Mouse (Mus musculus) heart, embryonic 11.5 days (tissue): ENCODE measurements around the gene Bri3bp. TPM values are rescaled to one million over a fixed set of nuclear protein-coding genes. Genes with fewer than 3 reads are reported as not detected.

Source experiments
- ATAC-seq: fragments of 200-750 bp; cut with Nextera tagmentation; replicated peaks from 2 replicates; pipeline ENCODE4 v1.8.0; 2017; ENCODE audit warnings: moderate library complexity; ENCODE audit not compliant: insufficient number of reproducible peaks, low FRiP score, low TSS enrichment
- H3K27ac ChIP-seq: fragments of 300-500 bp; sonication (generic); 2 replicates; pipeline ENCODE4 v1.5.1; 2014; ENCODE audit warnings: mild to moderate bottlenecking, low read depth, low read length
- H3K27me3 ChIP-seq: fragments of 300-500 bp; sonication (generic); 2 replicates; pipeline ENCODE4 v1.6.1; 2014; ENCODE audit warnings: mild to moderate bottlenecking, low read length, mixed read lengths; ENCODE audit not compliant: control insufficient read depth, insufficient read depth
- H3K36me3 ChIP-seq: fragments of 300-500 bp; sonication (generic); 2 replicates; pipeline ENCODE4 v1.6.1; 2014; ENCODE audit warnings: mild to moderate bottlenecking, low read length, moderate library complexity, mixed read lengths; ENCODE audit not compliant: control insufficient read depth, insufficient read depth
- H3K4me1 ChIP-seq: fragments of 300-500 bp; sonication (generic); 2 replicates; pipeline ENCODE4 v1.6.1; 2014; ENCODE audit warnings: low read length; ENCODE audit not compliant: control insufficient read depth, insufficient read depth
- H3K4me2 ChIP-seq: fragments of 300-500 bp; sonication (generic); 2 replicates; pipeline ENCODE4 v1.6.1; 2014; ENCODE audit warnings: mild to moderate bottlenecking, moderate library complexity
- H3K4me3 ChIP-seq: fragments of 300-500 bp; sonication (generic); 2 replicates; pipeline ENCODE4 v1.5.1; 2014; ENCODE audit warnings: low read depth, low read length
- H3K9ac ChIP-seq: fragments of 300-500 bp; sonication (generic); 2 replicates; pipeline ENCODE4 v1.6.1; 2014; ENCODE audit warnings: mild to moderate bottlenecking, low read depth, low read length, moderate library complexity
- H3K9me3 ChIP-seq: fragments of 300-500 bp; sonication (generic); replicated peaks from 2 replicates; pipeline ENCODE4 v1.6.1; 2016; ENCODE audit warnings: low read length; ENCODE audit not compliant: control insufficient read depth
- WGBS: fragments of 180-500 bp; shearing (Covaris S2); extraction: QIAGEN DNeasy Blood & Tissue Kit; methylation state at CpG from one replicate; pipeline ENCODE4 v1.1.7; 2014; ENCODE audit not compliant: insufficient replicate concordance; 5-methylcytosine and 5-hydroxymethylcytosine counted together
- microRNA-seq: library from miRNA; unstranded; fragments of <30 nt; microRNA quantifications from one replicate; pipeline ENCODE4, GENCODE M21; 2016; ENCODE audit warnings: borderline number of aligned reads
- polyA plus RNA-seq: library from polyadenylated mRNA; unstranded; fragments of >200 nt; fragmentation: Nextera tagmentation; extraction: Ambion mirVana; gene quantifications from 2 replicates; pipeline ENCODE4 v1.2.1, GENCODE M21; 2014

Gene Bri3bp
- polyA plus RNA-seq, 1 experiment from 2014 or later, result 32.7 TPM

DNA sequence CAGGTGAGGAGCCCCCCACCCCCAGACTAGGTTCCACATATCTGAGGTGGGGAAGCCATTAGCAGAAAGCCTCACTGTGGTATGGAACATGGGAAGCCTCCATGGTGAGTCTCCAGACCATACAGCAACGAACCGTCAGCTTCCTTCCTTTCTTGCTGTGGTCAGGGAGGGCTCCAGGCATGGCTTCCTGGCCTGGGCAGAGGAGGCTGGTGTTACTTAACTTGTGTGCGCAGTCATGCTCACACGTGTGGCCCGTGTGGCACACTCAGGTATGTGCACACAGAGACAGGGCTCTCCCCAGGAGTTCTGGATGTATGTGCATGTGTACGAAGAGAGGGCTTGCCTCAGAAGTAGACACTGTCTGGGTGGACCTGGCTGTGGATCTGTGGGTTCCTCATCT, 62.3 kb downstream of the Bri3bp start:
- Histone ChIP-seq H3K27me3 (no peaks in the 10 kb centered on the region), H3K4me3 (no peak overlapping the region), H3K27ac (no peak overlapping the region), H3K4me2 (no peak overlapping the region), H3K4me1 (no peaks in the 10 kb centered on the region), H3K36me3 (0 out of 2 replicates have a peak, but pooled peaks cover 5% of the 10 kb centered on the region), H3K9ac (no peak overlapping the region), H3K9me3 (no peaks in the 10 kb centered on the region; the same call in 1 of the 2 replicates)
- ATAC-seq, result no peak
- 84% methylated on average over 6 of the region's 6 CpGs for WGBS

DNA sequence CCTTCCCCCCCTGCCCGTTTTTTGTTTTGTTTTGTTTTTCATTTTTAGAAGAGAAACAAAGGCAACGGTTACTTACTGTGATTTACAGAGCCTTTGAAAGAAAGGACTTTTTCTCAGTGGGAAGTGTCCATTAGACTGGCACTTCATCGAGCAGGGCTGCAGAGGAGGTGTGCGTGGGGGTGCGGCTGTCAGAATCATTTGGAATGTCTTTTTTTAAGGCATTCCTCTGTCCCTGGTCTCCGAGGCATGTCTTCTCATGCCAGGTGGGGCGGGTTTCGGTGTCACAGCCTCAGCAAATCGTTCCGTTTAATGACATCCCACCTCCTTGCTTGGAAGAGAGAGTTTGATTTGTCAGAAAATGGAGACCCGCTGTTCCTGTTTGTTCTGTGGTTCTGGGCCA, 63.3 kb downstream of the Bri3bp start:
- no peak for ATAC-seq
- WGBS, result 77% methylated on average over 11 of the region's 11 CpGs
- H3K4me1 ChIP-seq, result no peaks in the 10 kb centered on the region

DNA sequence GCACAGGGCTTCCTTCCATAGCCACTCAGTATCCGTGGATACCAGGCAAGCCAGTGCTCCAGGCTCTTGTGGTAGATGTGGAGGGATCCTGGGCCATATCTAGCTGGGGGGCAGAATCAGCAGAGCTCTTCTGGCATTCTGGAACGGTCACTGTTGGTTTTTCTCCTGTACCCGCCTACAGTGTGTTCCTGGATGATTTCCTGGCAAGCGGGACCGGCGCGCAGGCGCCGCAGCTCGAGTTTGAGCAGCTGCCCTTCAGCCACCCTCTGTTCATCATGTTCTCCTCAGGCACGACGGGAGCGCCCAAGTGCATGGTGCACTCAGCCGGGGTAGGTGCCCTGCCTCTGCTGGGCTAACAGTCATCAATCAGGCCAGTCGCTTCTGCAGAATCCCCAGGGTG, 64.6 kb downstream of the Bri3bp start:
- 75% methylated on average over 15 of the region's 15 CpGs for WGBS
- H3K27me3 ChIP-seq, result no peaks in the 10 kb centered on the region
- no peak for ATAC-seq
- H3K4me2 ChIP-seq, result no peak overlapping the region
- H3K36me3 ChIP-seq, result 0 out of 2 replicates have a peak, but pooled peaks cover 5% of the 10 kb centered on the region
- H3K9ac ChIP-seq, result no peak overlapping the region
- no peak overlapping the region for H3K27ac ChIP-seq
- no peaks in the 10 kb centered on the region for H3K4me1 ChIP-seq
- H3K4me3 ChIP-seq, result no peak overlapping the region
- no peaks in the 10 kb centered on the region; the same call in 1 of the 2 replicates for H3K9me3 ChIP-seq

More for the DNA sequence above, 63.3 kb downstream of the Bri3bp start:
- H3K9me3 ChIP-seq, result no peaks in the 10 kb centered on the region; the same call in 1 of the 2 replicates
- H3K36me3 ChIP-seq, result 0 out of 2 replicates have a peak, but pooled peaks cover 5% of the 10 kb centered on the region
- no peak overlapping the region for H3K4me3 ChIP-seq
- no peak overlapping the region for H3K27ac ChIP-seq
- H3K27me3 ChIP-seq, result no peaks in the 10 kb centered on the region
- no peak overlapping the region for H3K4me2 ChIP-seq
- H3K9ac ChIP-seq, result no peak overlapping the region

DNA sequence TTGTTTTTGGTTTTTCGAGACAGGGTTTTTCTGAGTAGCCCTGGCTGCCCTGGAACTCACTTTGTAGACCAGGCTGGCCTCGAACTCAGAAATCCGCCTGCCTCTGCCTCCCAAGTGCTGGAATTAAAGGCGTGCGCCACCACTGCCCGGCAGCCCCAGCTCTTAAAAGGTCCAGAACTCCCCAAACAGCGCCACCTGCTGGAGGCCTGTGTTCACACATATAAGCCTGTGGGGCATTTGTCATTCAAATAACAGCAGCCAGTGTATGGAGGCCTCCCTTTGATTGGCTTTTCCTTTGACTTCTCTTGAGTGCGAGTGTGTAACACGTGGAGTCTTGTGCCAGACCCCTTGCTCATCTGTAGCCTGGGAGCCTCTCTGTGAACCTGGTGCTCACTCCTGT, 66.2 kb downstream of the Bri3bp start:
- no peak overlapping the region for H3K9ac ChIP-seq

GRCm38 (mm10) chr5:125508006-125508405, 66.6 kb downstream of the Bri3bp start:
- H3K9ac ChIP-seq, result no peak overlapping the region
- no peaks in the 10 kb centered on the region for H3K4me1 ChIP-seq
- peaks cover 5% of the 10 kb centered on the region; the same call in 1 of the 2 replicates for H3K36me3 ChIP-seq
- WGBS, result 89% methylated on average over 10 of the region's 10 CpGs
- no peak overlapping the region for H3K27ac ChIP-seq
- no peak for ATAC-seq
- no peaks in the 10 kb centered on the region for H3K27me3 ChIP-seq
- no peak overlapping the region for H3K4me2 ChIP-seq
- no peaks in the 10 kb centered on the region; the same call in 1 of the 2 replicates for H3K9me3 ChIP-seq
- no peak overlapping the region for H3K4me3 ChIP-seq

More for the DNA sequence above, 66.2 kb downstream of the Bri3bp start:
- no peaks in the 10 kb centered on the region for H3K4me1 ChIP-seq
- no peaks in the 10 kb centered on the region for H3K27me3 ChIP-seq
- no peaks in the 10 kb centered on the region; the same call in 1 of the 2 replicates for H3K9me3 ChIP-seq
- H3K4me2 ChIP-seq, result no peak overlapping the region
- peaks cover 5% of the 10 kb centered on the region; the same call in 1 of the 2 replicates for H3K36me3 ChIP-seq
- H3K4me3 ChIP-seq, result no peak overlapping the region
- no peak for ATAC-seq
- H3K27ac ChIP-seq, result no peak overlapping the region
- WGBS, result 86% methylated on average over 9 of the region's 9 CpGs

GRCm38 (mm10) chr5:125509541-125509940, 68.2 kb downstream of the Bri3bp start:
- Histone ChIP-seq H3K4me3 (no peak overlapping the region), H3K4me1 (no peaks in the 10 kb centered on the region), H3K4me2 (no peak overlapping the region), H3K9me3 (no peaks in the 10 kb centered on the region; the same call in 1 of the 2 replicates), H3K9ac (no peak overlapping the region), H3K36me3 (no peaks in the 10 kb centered on the region; the same call in 1 of the 2 replicates), H3K27me3 (no peaks in the 10 kb centered on the region), H3K27ac (no peak overlapping the region)
- ATAC-seq, result no peak
- 39% methylated on average over 5 of the region's 5 CpGs for WGBS

Small RNA genes lying within 50 kb of the gene (microRNA-seq; reads per million reads assigned to microRNA genes)
- gene Gm27551, result not detected

Other genes starting within 250 kb of the Bri3bp start
- gene Scarb1, start 100.5 kb upstream of the Bri3bp start, polyA plus RNA-seq, result 57.1 and 67.0 TPM in 2 replicates
- 0.42 TPM in 1 of 2 replicates, not detected in the other for gene Gm10382, start 52.2 kb upstream of the Bri3bp start, polyA plus RNA-seq
- 833 and 922 TPM in 2 replicates for gene Ubc, start 51.4 kb upstream of the Bri3bp start, polyA plus RNA-seq
- gene Dhx37, start 7.4 kb upstream of the Bri3bp start, polyA plus RNA-seq, result 9.9 and 10.6 TPM in 2 replicates
- gene Aacs, start 34.2 kb downstream of the Bri3bp start, polyA plus RNA-seq, result 14.2 and 15.5 TPM in 2 replicates
- gene Tmem132b, start 90.2 kb downstream of the Bri3bp start, polyA plus RNA-seq, result 0.03 TPM in 2 replicates